ENCODE assay signal across 14 mouse cellular contexts in genomic region chr1:184076756-184077155, GRCm38 (mm10). TPM values are rescaled to one million over a fixed set of nuclear protein-coding genes. Genes with fewer than 3 reads are reported as not detected.
DNase-seq lines count a peak whose midpoint lies in the region; ATAC-seq and TF ChIP-seq lines count a peak whose summit lies in the region.
"Had no signal": no experiment of that assay in that cellular context is flagged by ENCODE, and none has a peak within 500 bp of the region (broad histone marks: within the 10 kb centered on the region; RNA-seq: fewer than 3 reads in every experiment).

No protein-coding gene starts in this region.

- H3K4me1 ChIP-seq in kidney, postnatal 0 days (replicated peaks; ENCODE audit: insufficient read depth, low read length) = no peaks in the 10 kb centered on the region
- H3K4me1 ChIP-seq in ES-E14 (ENCODE audit: control insufficient read depth in 2 of 2, insufficient read depth in 2 of 2, low read length in 2 of 2, poor library complexity in 1 of 2) = no peaks in the 10 kb centered on the region
- 0 out of 2 replicates have a peak, but pooled peaks cover 4% of the 10 kb centered on the region for H3K4me1 ChIP-seq in limb, embryonic 14.5 days (ENCODE audit: control insufficient read depth, insufficient read depth, low read length)
- H3K4me1 ChIP-seq: hindbrain, embryonic 13.5 days had no signal

- in situ Hi-C loops in ES-E14 (cut with MboI; ENCODE audit: low sequenced_read_pairs in 2 of 2, unreplicated experiment in 2 of 2) = no loop called here

- no peak for TF ChIP-seq POLR2A in limb, embryonic 14.5 days (IDR thresholded peaks at IDR 0.05; ENCODE audit: borderline replicate concordance, extremely low read depth, insufficient read depth, insufficient read length)

- H3K27me3 ChIP-seq in kidney, postnatal 0 days (ENCODE audit: insufficient read depth, low read length) = no peaks in the 10 kb centered on the region
- H3K27me3 ChIP-seq in limb, embryonic 14.5 days (ENCODE audit: control insufficient read depth, insufficient read depth, low read length) = no peaks in the 10 kb centered on the region
- H3K27me3 ChIP-seq: hindbrain, embryonic 13.5 days had no signal

- H3K4me2 ChIP-seq in kidney, postnatal 0 days (ENCODE audit: low read length) = no peak overlapping the region
- no peak overlapping the region for H3K4me2 ChIP-seq in limb, embryonic 14.5 days (replicated peaks; ENCODE audit: low read depth, low read length, severe bottlenecking)
- H3K4me2 ChIP-seq: hindbrain, embryonic 13.5 days had no signal

- H3K9ac ChIP-seq in kidney, postnatal 0 days (ENCODE audit: low read depth, low read length) = no peak overlapping the region
- no peak overlapping the region for H3K9ac ChIP-seq in ES-E14 (ENCODE audit: insufficient read depth, low read depth, low read length, poor library complexity, severe bottlenecking)
- no peak overlapping the region for H3K9ac ChIP-seq in limb, embryonic 14.5 days (ENCODE audit: low read depth, low read length, severe bottlenecking)
- H3K9ac ChIP-seq: hindbrain, embryonic 13.5 days had no signal

- DNase-seq in kidney, postnatal 0 days (ENCODE audit: low spot score) = peak; percentile 24
- no peak for DNase-seq in kidney, postnatal 10 days
- DNase-seq in 3T3-L1 (ENCODE audit: low read depth, low spot score) (peak; percentile 99), ES-E14 (ENCODE audit: low read depth, low spot score) (peak; percentile 6)
- DNase-seq in limb, embryonic 14.5 days (ENCODE audit: low spot score) = peak; percentile 74
- no peak for DNase-seq in cerebellum, adult 9-11 months
- no peak for DNase-seq in right cerebral cortex, adult 18-20 months
- DNase-seq: cerebellum, adult 2 months; thymus, postnatal 36 days had no signal

- peak overlapping the region; percentile 8; the same call in 1 of the 2 replicates for H3K27ac ChIP-seq in kidney, postnatal 0 days
- H3K27ac ChIP-seq in ES-E14 (ENCODE audit: insufficient read depth, low read depth, low read length, poor library complexity, severe bottlenecking) = no peak overlapping the region
- H3K27ac ChIP-seq in limb, embryonic 14.5 days (replicated peaks; ENCODE audit: low read depth, low read length) = no peak overlapping the region; the same call in 1 of the 2 replicates
- H3K27ac ChIP-seq: heart, adult 2 months; hindbrain, embryonic 13.5 days had no signal

- 0 out of 2 replicates have a peak, but pooled peaks cover 6% of the 10 kb centered on the region for H3K36me3 ChIP-seq in kidney, postnatal 0 days (ENCODE audit: insufficient read depth, low read length)
- H3K36me3 ChIP-seq in ES-E14 (ENCODE audit: control insufficient read depth, insufficient read depth, low read length, poor library complexity, severe bottlenecking) = no peaks in the 10 kb centered on the region
- peaks cover 12% of the 10 kb centered on the region for H3K36me3 ChIP-seq in limb, embryonic 14.5 days (ENCODE audit: control insufficient read depth, insufficient read depth, low read length)
- H3K36me3 ChIP-seq: G1E had no signal

- H3K9me3 ChIP-seq in kidney, postnatal 0 days (replicated peaks; ENCODE audit: low read length) = no peaks in the 10 kb centered on the region
- H3K9me3 ChIP-seq in ES-E14 (ENCODE audit: control insufficient read depth, insufficient read depth, low read depth, low read length) = no peaks in the 10 kb centered on the region
- no peaks in the 10 kb centered on the region for H3K9me3 ChIP-seq in limb, embryonic 14.5 days (ENCODE audit: control insufficient read depth, low read length)
- H3K9me3 ChIP-seq: hindbrain, embryonic 13.5 days had no signal

- no peak overlapping the region for H3K4me3 ChIP-seq in kidney, postnatal 0 days (replicated peaks; ENCODE audit: low read depth, low read length)
- no peak overlapping the region for H3K4me3 ChIP-seq in ES-E14 (ENCODE audit: insufficient read depth in 1 of 2, low read depth in 1 of 2, low read length in 2 of 2, poor library complexity in 1 of 2, severe bottlenecking in 1 of 2)
- H3K4me3 ChIP-seq in limb, embryonic 14.5 days (replicated peaks; ENCODE audit: low read length) = no peak overlapping the region
- H3K4me3 ChIP-seq: erythroblast, embryonic 14.5 days; heart, adult 2 months; hindbrain, embryonic 13.5 days had no signal

- no peak for TF ChIP-seq CTCF in kidney, postnatal 0 days (IDR thresholded peaks at IDR 0.05; ENCODE audit: low read depth)

- no peak for ATAC-seq in kidney, postnatal 0 days (replicated peaks; ENCODE audit: low FRiP score, low read depth)
- ATAC-seq in limb, embryonic 14.5 days (ENCODE audit: low FRiP score, low read depth) = no peak

- 54% methylated on average over 2 of the region's 2 CpGs for WGBS in kidney, postnatal 0 days
- WGBS in limb, embryonic 14.5 days = 41% methylated on average over 2 of the region's 2 CpGs

TF ChIP-seq in ES-E14, 5 proteins besides CTCF, POLR2A, EP300 and RAD21:
- TF ChIP-seq HCFC1 (IDR thresholded peaks at IDR 0.05; ENCODE audit: borderline replicate concordance, insufficient read depth, low read length) (no peak), ZNF384 (IDR thresholded peaks at IDR 0.05; ENCODE audit: low read depth, low read length) (no peak), CHD2 (IDR thresholded peaks at IDR 0.05; ENCODE audit: low read depth, low read length) (no peak), MAFK (IDR thresholded peaks at IDR 0.05; ENCODE audit: insufficient read depth, low read depth, low read length) (no peak), ZC3H11A (IDR thresholded peaks at IDR 0.05; ENCODE audit: borderline replicate concordance, low read depth, low read length) (no peak)

RNA-seq across cellular contexts. Expression of gene 1700056E22Rik, which starts 42.7 kb away (rescaled TPM):
- 2.1 and 2.3 TPM in 2 replicates for polyA plus RNA-seq in kidney, postnatal 0 days (2015; fragmentation: Nextera tagmentation; extraction: Ambion mirVana)
- total RNA-seq in ES-E14 (2012; rRNA removed) = 0.90 and 1.1 TPM in 2 replicates
- polyA plus RNA-seq in limb, embryonic 14.5 days (2012; rRNA removed) = 1.8 and 2.1 TPM in 2 replicates
- polyA plus RNA-seq in limb, embryonic 14.5 days (2014; fragmentation: Nextera tagmentation; extraction: Ambion mirVana) = 2.1 and 2.5 TPM in 2 replicates
- total RNA-seq: G1E; layer of hippocampus, adult 18-20 months had no signal
- polyA plus RNA-seq: G1E had no signal

Comparison
In these comparisons a context has a peak if more than half of its experiments do, and no peak if none do; other contexts are left out.
1. DNase-seq: peak in kidney, postnatal 0 days (single experiment), 3T3-L1 (single experiment), ES-E14 (single experiment) and limb, embryonic 14.5 days (single experiment); none in kidney, postnatal 10 days (single experiment), cerebellum, adult 9-11 months (single experiment) and right cerebral cortex, adult 18-20 months (single experiment).